Mouse (Mus musculus) embryo, embryonic 10 days (tissue): ENCODE results near the gene Jakmip3.

Experiments used
- DNase-seq: peaks from one replicate; pipeline ENCODE4 v3.0.0-alpha.2; 2015; ENCODE audit warnings: low spot score

The Jakmip3 gene

DNA sequence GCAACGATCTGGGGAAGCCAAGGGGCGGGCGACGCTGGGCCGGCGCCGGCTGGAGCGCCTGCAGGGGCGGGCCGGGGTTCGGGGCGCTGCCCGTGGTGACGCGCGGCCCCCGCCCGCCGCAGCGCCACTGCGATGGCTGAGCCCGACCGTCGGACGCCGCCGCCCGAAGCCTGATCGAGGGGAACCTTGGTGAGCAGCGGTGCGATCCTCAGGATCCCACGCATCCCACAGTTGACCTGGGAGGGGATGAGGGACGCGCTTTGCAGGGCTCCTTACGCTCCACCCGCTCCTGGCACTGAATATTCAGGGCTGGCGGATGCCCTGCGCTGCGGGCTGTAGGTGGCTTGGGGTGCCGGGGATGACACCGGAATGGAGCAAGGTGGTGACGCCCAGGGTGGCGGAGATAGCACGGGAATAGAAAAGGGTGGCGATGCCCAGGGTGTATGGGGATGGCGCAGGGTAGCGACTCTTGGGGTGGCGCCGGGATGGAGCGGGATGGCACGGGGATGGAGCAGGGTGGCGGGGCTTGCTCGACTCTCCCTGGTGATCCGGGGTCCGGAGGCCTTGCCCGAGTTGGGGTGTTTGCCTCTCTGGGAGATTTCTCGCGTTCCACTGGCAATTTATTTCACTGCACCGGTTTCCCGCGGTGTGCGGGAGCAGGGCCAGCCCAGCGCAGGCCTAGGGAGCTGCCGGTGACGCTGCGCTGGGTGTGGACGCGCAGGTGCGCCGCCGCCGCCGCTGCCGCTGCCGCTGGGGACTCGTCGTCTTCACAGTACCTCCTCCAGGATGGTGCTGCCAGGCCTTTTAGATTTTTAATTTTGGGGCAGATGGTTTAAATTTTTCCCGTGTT is at the start of gene Jakmip3:
Gene Jakmip3, plus strand, starts transcription at position 119 of the 850 bp plus-strand sequence.
- peak; percentile 28 for DNase-seq

DNA sequence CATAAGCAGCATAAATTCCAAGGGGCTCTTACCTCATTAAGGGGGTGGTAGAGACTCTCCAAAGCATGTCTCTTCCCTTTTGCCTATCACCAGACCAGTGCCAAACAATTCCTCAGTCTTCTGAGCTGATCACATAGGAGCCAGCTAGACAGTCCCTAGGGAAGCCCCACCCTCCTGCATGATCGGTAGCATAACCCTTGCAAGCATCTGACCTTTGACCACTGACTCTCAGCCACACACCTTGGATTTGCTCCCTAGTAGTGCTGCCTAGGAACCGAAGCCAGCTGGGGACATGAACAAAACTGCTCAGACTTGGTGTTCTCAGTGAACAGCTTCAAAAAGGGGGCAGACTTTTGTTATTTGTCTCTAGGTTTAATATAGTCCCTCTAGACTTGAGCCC is 42.4 kb upstream of the Jakmip3 start:
- no peak for DNase-seq

GRCm38 (mm10) chr7:138898743-138899142 is 41.8 kb upstream of the Jakmip3 start:
- no peak for DNase-seq

- DNase-seq: no peak
Measured at GRCm38 (mm10) chr7:138903886-138904435, 36.6 kb upstream of the Jakmip3 start.

- no peak for DNase-seq
Measured at GRCm38 (mm10) chr7:138906441-138906840, 34.1 kb upstream of the Jakmip3 start.

DNA sequence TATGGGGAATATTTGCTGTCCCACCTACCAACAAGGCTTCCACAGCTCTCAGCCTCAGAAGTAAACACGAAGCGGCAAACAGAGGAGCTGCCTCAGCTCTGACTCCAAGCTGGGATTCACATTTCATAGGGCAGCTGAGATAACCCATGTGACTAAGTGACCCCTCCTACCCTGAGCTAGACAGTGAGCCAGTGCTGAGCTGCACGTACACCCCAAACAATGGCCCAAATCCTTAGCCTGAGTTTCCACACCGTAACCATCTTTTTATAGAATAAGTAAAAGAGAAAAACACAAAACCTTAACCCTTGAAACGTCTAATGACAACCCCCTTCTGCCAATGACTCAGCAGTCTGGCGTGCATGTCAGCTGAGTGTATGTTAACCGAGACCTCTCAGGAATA is 33.5 kb upstream of the Jakmip3 start:
- peak; percentile 88 for DNase-seq

DNA sequence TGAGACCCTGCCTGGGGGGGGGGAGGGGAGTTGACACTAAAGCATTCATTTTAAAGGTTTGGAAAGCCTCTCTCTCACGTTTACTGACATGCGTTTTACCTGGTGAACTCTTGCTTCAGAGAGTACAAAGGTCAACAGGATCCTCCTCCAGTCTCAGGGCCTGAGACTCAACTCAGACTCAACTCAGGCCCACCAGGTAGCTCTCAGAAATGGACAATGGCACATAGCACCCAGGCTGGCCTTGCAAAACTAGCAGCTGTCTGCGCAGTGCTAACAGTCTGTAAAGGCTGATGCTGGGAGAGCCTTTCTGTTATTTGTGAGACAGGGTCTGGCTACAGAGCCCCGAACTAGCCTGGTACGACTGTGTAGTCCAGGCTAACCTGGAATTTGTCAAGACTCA is 32.6 kb upstream of the Jakmip3 start:
- no peak for DNase-seq

- DNase-seq: no peak
Measured at GRCm38 (mm10) chr7:138908768-138909276, 31.7 kb upstream of the Jakmip3 start.

GRCm38 (mm10) chr7:138909277-138910192 is 31.0 kb upstream of the Jakmip3 start, which contains the start of gene Bnip3:
Bnip3 (minus strand) TSS chr7:138909519.
- DNase-seq: peak; percentile 93

DNA sequence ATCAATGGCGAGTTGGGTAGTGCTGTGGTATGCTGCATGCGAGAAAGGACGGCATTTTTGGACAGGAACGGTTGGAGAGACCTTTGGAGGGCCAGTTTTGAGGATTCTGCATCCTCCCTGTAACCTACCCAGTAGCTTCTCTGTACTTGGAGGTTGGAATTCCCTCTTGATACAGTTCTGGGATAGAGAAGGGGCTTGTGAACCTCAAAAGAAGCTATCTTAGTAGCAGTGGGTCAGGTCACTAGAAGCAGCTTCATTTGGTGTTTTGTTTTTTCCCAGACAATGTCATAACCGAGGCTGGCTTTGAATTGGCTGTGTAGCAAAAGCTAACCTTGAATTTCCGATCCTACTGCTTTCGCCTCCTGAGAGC is 30.4 kb upstream of the Jakmip3 start:
- no peak for DNase-seq

GRCm38 (mm10) chr7:138913616-138914015 is 26.9 kb upstream of the Jakmip3 start:
- no peak for DNase-seq

- DNase-seq: peak; percentile 57
Measured at GRCm38 (mm10) chr7:138919156-138919944, 21.2 kb upstream of the Jakmip3 start.

- no peak for DNase-seq
Measured at GRCm38 (mm10) chr7:138921611-138922010, 18.9 kb upstream of the Jakmip3 start.

DNA sequence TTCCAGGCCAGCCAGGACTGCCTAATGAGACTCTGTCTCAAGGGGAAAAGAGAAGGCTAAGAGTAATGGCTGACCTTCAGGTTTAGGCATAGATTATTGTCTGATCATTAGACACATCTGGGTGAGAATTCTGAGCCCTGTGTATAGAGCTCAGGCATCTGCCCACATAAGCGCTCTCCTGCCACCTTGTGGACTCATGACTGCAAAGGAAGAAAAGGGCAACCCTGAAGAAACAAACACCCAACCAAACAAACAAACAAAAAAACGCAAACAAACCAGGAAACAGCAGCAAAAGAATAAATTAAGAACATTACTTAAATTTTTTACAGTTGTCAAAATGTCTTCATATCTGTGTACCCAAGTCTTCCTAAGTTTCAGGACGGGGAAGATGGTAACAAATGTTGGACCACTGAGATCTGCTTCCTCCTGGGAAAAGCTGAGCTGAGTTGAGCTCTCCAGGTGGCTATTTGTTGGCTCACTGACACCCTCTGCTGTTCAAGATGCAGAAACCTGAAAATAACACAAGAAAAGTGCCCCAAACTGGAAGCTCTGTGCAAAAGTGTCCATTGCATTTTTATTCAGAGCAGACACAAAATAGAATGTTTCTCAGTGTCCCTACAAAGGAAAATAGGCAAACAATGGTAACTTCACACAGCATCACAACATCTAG is 16.6 kb upstream of the Jakmip3 start:
- peak; percentile 69 for DNase-seq

GRCm38 (mm10) chr7:138928456-138928855 is 12.1 kb upstream of the Jakmip3 start:
- DNase-seq: no peak

GRCm38 (mm10) chr7:138934523-138934922 is 6.0 kb upstream of the Jakmip3 start:
- DNase-seq: no peak

- no peak for DNase-seq
Measured at GRCm38 (mm10) chr7:138938991-138939390, 1.5 kb upstream of the Jakmip3 start.

- DNase-seq: peak; percentile 24
Measured at GRCm38 (mm10) chr7:138940256-138940611, 296 bp upstream of the Jakmip3 start.

DNA sequence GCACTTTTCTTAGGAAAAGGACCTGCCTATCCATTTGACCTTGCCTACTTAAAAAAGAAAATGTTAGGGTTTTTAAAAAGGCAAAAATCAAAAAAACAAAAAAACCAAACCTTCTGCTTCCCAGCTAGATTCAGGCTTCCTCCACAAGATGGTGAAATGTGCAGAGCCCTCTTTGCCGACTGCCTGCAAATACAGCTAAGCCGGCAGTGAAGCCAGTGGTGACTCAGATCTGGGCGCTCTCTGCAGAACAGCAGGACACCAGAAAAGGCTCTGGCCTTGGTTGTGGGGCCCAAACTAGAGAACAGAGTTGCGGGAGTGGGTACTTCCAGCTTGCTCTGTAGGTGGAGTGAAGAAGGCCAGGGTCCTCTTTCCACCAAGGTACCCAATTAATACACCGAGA is 1.0 kb downstream of the Jakmip3 start:
- DNase-seq: no peak

DNA sequence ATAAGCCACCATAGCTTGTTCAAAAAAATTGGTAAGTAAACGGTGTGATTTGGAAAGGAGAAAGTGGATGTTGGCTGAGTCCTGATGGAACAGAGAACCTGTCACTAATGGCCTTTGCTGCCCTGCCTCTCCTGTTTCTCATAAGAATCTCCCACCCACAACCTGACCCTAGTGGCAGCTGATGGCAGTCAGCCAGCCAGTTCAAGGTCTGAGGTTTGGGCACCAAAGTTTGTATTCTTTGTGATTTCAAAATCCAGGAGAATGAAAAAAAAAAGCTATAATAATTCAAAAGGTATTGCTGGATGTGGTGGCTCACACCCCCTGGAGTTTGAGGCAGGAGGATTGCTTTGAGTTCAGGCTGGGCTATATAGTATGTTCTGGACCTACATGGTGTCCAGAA is 1.8 kb downstream of the Jakmip3 start:
- no peak for DNase-seq

- DNase-seq: no peak
Measured at GRCm38 (mm10) chr7:138945668-138946067, 5.1 kb downstream of the Jakmip3 start.
